Mouse (Mus musculus) MEL (cell line): ENCODE data around the gene Sart3.

ENCODE experiments used
- CTCF ChIP-seq, 3 experiments: IDR thresholded peaks in 2 of 3; conservative IDR thresholded peaks in 1 of 3; 2 replicates each; pipeline ENCODE4 v1.5.1; 2011 to 2012; ENCODE audit warnings: low read length in 3 of 3, low read depth in 2 of 3, mild to moderate bottlenecking in 2 of 3, improper control_type of control experiment in 1 of 3, inconsistent platforms in 1 of 3, mixed read lengths in 1 of 3, moderate library complexity in 1 of 3; ENCODE audit not compliant: control insufficient read depth in 1 of 3, insufficient read depth in 1 of 3, poor library complexity in 1 of 3, severe bottlenecking in 1 of 3
- GATA1 ChIP-seq: IDR thresholded peaks from 2 replicates; pipeline ENCODE4 v1.6.1; 2011; ENCODE audit warnings: low read depth, low read length, improper control_type of control experiment
- ZNF384 ChIP-seq: IDR thresholded peaks from 2 replicates; pipeline ENCODE4 v1.6.1; 2012; ENCODE audit warnings: low read depth, mild to moderate bottlenecking, inconsistent platforms, low read length, improper control_type of control experiment

- TF ChIP-seq CTCF (IDR thresholded peaks at IDR 0.05 in 2 of 3, conservative IDR thresholded peaks at IDR 0.05 in 1 of 3; ENCODE audit: control insufficient read depth in 1 of 3, insufficient read depth in 1 of 3, low read depth in 2 of 3, low read length in 3 of 3, poor library complexity in 1 of 3, severe bottlenecking in 1 of 3) (no peak), ZNF384 (no peak), GATA1 (no peak)
Observed at GRCm38 (mm10) chr5:113779569-113779968, 7.3 kb upstream of the Sart3 start.
